Mouse (Mus musculus): Measurements from ENCODE around the gene Setdb2. TPM values are rescaled to one million over a fixed set of nuclear protein-coding genes. Genes with fewer than 3 reads are reported as not detected.

The Setdb2 gene
- total RNA-seq, 4 experiments from 2014 or later: 6.7 to 10.8 (median 7.6) TPM

DNA sequence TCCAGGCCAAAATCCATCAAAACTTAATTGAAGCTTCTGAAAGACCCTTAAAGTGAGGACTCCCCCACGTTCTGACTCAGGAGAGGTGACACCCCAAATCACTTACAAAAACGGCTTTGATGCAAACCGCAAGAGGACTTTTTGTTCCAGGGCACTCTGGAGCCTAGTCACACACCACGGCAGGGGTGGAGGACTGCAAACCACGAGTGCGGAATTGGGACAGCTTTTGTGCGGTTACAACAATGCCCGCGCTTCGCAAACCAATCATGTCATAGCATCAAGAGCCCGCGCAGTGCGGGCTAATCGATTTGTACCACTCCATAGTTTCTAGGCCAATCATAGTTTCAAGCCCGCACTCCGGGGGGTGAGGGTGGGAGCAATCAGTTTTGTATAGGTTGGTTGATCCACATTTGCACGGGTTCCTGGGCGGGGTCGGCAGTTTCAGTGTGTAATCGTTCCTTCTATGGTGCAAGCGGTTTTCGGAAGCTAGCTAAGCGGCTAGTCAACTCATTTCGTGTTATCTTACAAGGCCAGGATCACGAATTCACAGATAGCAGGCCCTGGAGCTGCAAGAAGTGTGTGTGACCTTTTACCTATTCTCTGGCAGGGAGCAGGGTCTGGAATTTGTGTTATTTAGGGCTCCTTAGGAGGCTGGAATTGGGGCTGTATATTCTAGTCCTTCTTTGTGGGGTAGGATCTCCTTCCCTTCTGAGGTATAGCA is 70.2 kb downstream of the Setdb2 start:
- DNase-seq (ENCODE audit: low spot score): no peak

GRCm38 (mm10) chr14:59366386-59367105 is 74.1 kb downstream of the Setdb2 start:
- no peak for DNase-seq (ENCODE audit: low spot score)

GRCm38 (mm10) chr14:59365244-59365644 is 75.4 kb downstream of the Setdb2 start, which contains the start of gene Phf11d:
Gene Phf11d (minus strand): TSS chr14:59365470.
- peak; percentile 91 for DNase-seq (ENCODE audit: low spot score)

Other genes with a start within 250 kb of the Setdb2 start
- gene Rcbtb1, start 239.7 kb downstream of the Setdb2 start, total RNA-seq (2022): 10 to 100 TPM; 10.2 to 14.6 (median 12.1) TPM
- gene Gm6904, start 180.7 kb downstream of the Setdb2 start, total RNA-seq (2022): 1 to 10 TPM in 1 of 4 experiments, not detected in 3; 1.3 TPM
- gene Phf11a, start 143.4 kb downstream of the Setdb2 start, total RNA-seq (2022): under 1 TPM in 2 of 4 experiments, not detected in 2; 0.22 to 0.34 TPM
- gene Phf11b, start 99.5 kb downstream of the Setdb2 start, total RNA-seq (2022): 1 to 10 TPM in 1 of 4 experiments, under 1 TPM in 2, not detected in 1; 0.65 to 1.0 (median 0.92) TPM
- 1 to 10 TPM; 5.1 to 6.5 (median 5.5) TPM for gene Phf11d, start 75.4 kb downstream of the Setdb2 start, total RNA-seq (2022)
- gene Phf11c, start 45.5 kb downstream of the Setdb2 start, total RNA-seq (2022): under 1 TPM; 0.30 to 0.72 (median 0.36) TPM
- 10 to 100 TPM; 21.4 to 29.6 (median 24.4) TPM for gene Cab39l, start 88 bp upstream of the Setdb2 start, total RNA-seq (2022)
- 10 to 100 TPM; 44.5 to 62.8 (median 52.1) TPM for gene Cdadc1, start 157.1 kb upstream of the Setdb2 start, total RNA-seq (2022)
- 1 to 10 TPM in 1 of 4 experiments, under 1 TPM in 3; 0.87 to 1.1 (median 0.90) TPM for gene Shisa2, start 184.4 kb upstream of the Setdb2 start, total RNA-seq (2022)